Mouse (Mus musculus) brown adipose tissue, adult 24 weeks (tissue): Measurements from ENCODE around the gene Srgn. TPM values are rescaled to one million over a fixed set of nuclear protein-coding genes. Genes with fewer than 3 reads are reported as not detected.
A peak's percentile ranks its signal among the peaks of the same experiment; 100 is the strongest.

ENCODE experiments used
- H3K27ac ChIP-seq: fragments of 200-500 bp; replicated peaks from 2 replicates; pipeline ENCODE4 v1.5.1; 2012; ENCODE audit warnings: low read depth, mild to moderate bottlenecking, low read length
- H3K4me1 ChIP-seq: fragments of 200-500 bp; 2 replicates; pipeline ENCODE4 v1.6.1; 2012; ENCODE audit warnings: low read length, mixed read lengths; ENCODE audit not compliant: control insufficient read depth, insufficient read depth, insufficient read length
- H3K4me3 ChIP-seq: fragments of 200-500 bp; 2 replicates; pipeline ENCODE4 v1.5.1; 2012; ENCODE audit warnings: low read depth, mild to moderate bottlenecking, low read length, moderate library complexity; ENCODE audit not compliant: insufficient read depth
- polyA plus RNA-seq: library from polyadenylated mRNA; stranded (reverse); fragments of >200 nt; gene quantifications from 2 replicates; pipeline ENCODE4 v1.2.4, GENCODE M21; 2012; ENCODE audit not compliant: missing spikeins, insufficient read depth, insufficient read length

Srgn gene
- polyA plus RNA-seq, 1 experiment: 48.5 TPM

- Histone ChIP-seq H3K4me3 (no peak overlapping the region), H3K4me1 (0 out of 2 replicates have a peak, but pooled peaks cover 5% of the 10 kb centered on the region), H3K27ac (no peak overlapping the region)
These were observed 15.3 kb upstream of the Srgn start for GRCm38 (mm10) chr10:62542507-62542906.

- 0 out of 2 replicates have a peak, but pooled peaks cover 3% of the 10 kb centered on the region for H3K4me1 ChIP-seq
- no peak overlapping the region for H3K4me3 ChIP-seq
- no peak overlapping the region for H3K27ac ChIP-seq
These were observed 14.2 kb upstream of the Srgn start for GRCm38 (mm10) chr10:62541499-62541898.

- H3K4me1 ChIP-seq: 0 out of 2 replicates have a peak, but pooled peaks cover 3% of the 10 kb centered on the region
- H3K27ac ChIP-seq: no peak overlapping the region
- H3K4me3 ChIP-seq: no peak overlapping the region
These were observed 13.5 kb upstream of the Srgn start for GRCm38 (mm10) chr10:62540800-62541199.

GRCm38 (mm10) chr10:62534509-62534908 lies 7.3 kb upstream of the Srgn start:
- H3K4me1 ChIP-seq: peaks cover 17% of the 10 kb centered on the region; the same call in 1 of the 2 replicates
- H3K27ac ChIP-seq: no peak overlapping the region
- no peak overlapping the region for H3K4me3 ChIP-seq

GRCm38 (mm10) chr10:62532832-62533231 lies 5.6 kb upstream of the Srgn start:
- no peak overlapping the region for H3K27ac ChIP-seq
- no peak overlapping the region for H3K4me3 ChIP-seq
- peaks cover 17% of the 10 kb centered on the region; the same call in 1 of the 2 replicates for H3K4me1 ChIP-seq

GRCm38 (mm10) chr10:62530183-62530582 lies 2.9 kb upstream of the Srgn start:
- Histone ChIP-seq H3K27ac (peak overlapping the region; percentile 61), H3K4me3 (no peak overlapping the region), H3K4me1 (peaks cover 17% of the 10 kb centered on the region; the same call in 1 of the 2 replicates)

- H3K4me3 ChIP-seq: no peak overlapping the region
- no peak overlapping the region for H3K27ac ChIP-seq
- 0 out of 2 replicates have a peak, but pooled peaks cover 2% of the 10 kb centered on the region for H3K4me1 ChIP-seq
These were observed 4.8 kb downstream of the Srgn start for GRCm38 (mm10) chr10:62522346-62522950.

- Histone ChIP-seq H3K4me1 (0 out of 2 replicates have a peak, but pooled peaks cover 2% of the 10 kb centered on the region), H3K27ac (no peak overlapping the region), H3K4me3 (no peak overlapping the region)
These were observed 5.5 kb downstream of the Srgn start for GRCm38 (mm10) chr10:62521763-62522162.

- H3K27ac ChIP-seq: no peak overlapping the region
- 0 out of 2 replicates have a peak, but pooled peaks cover 2% of the 10 kb centered on the region for H3K4me1 ChIP-seq
- H3K4me3 ChIP-seq: no peak overlapping the region
These were observed 6.3 kb downstream of the Srgn start for GRCm38 (mm10) chr10:62520911-62521310.

- H3K4me3 ChIP-seq: no peak overlapping the region
- 0 out of 2 replicates have a peak, but pooled peaks cover 2% of the 10 kb centered on the region for H3K4me1 ChIP-seq
- H3K27ac ChIP-seq: no peak overlapping the region
These were observed 9.7 kb downstream of the Srgn start for GRCm38 (mm10) chr10:62517511-62517910.

GRCm38 (mm10) chr10:62512855-62513254 lies 14.4 kb downstream of the Srgn start:
- Histone ChIP-seq H3K27ac (no peak overlapping the region), H3K4me3 (no peak overlapping the region), H3K4me1 (peaks cover 3% of the 10 kb centered on the region; the same call in 1 of the 2 replicates)

- Histone ChIP-seq H3K4me1 (peaks cover 3% of the 10 kb centered on the region; the same call in 1 of the 2 replicates), H3K4me3 (no peak overlapping the region), H3K27ac (no peak overlapping the region)
These were observed 15.7 kb downstream of the Srgn start for GRCm38 (mm10) chr10:62511528-62511927.

GRCm38 (mm10) chr10:62509032-62509656 lies 18.1 kb downstream of the Srgn start:
- H3K4me3 ChIP-seq: peak overlapping the region; percentile 73
- H3K27ac ChIP-seq: peak overlapping the region; percentile 99
- peaks cover 6% of the 10 kb centered on the region; the same call in 1 of the 2 replicates for H3K4me1 ChIP-seq

GRCm38 (mm10) chr10:62508459-62508858 lies 18.8 kb downstream of the Srgn start:
- peak overlapping the region; percentile 99 for H3K27ac ChIP-seq
- H3K4me3 ChIP-seq: peak overlapping the region; percentile 73
- peaks cover 6% of the 10 kb centered on the region; the same call in 1 of the 2 replicates for H3K4me1 ChIP-seq

GRCm38 (mm10) chr10:62507591-62508308 lies 19.5 kb downstream of the Srgn start:
- peaks cover 7% of the 10 kb centered on the region; the same call in 1 of the 2 replicates for H3K4me1 ChIP-seq
- peak overlapping the region; percentile 73 for H3K4me3 ChIP-seq
- peak overlapping the region; percentile 99 for H3K27ac ChIP-seq
